Mouse (Mus musculus) left cerebral cortex, adult 11 months (tissue): Measurements from ENCODE around the gene Lrrk1.

Experiments
- DNase-seq: peaks from one replicate; pipeline ENCODE4 v3.0.0; 2022; ENCODE audit warnings: low spot score

Lrrk1 gene

GRCm38 (mm10) chr7:66225881-66226280 is 162.3 kb downstream of the Lrrk1 start:
- DNase-seq = no peak

GRCm38 (mm10) chr7:66224541-66224940 is 163.6 kb downstream of the Lrrk1 start:
- no peak for DNase-seq

DNA sequence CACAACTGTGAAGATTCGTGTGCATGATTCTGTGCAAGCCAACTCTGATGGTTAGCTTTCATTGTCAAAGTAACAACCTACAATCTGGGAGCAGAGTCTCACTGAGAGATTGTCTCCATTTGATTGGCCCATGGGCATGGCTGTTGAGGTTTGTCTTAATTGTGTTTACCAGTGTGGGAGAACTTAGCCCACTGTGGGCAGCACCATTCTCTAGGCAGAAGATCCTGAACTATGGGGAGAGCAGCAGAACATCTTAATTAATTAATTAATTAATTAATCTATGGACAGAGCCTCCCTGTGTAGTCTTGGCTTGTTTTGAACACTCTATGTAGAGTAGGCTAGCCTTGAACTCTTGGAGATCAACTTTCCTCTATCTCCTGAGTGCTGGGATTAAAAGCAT is 164.4 kb downstream of the Lrrk1 start:
- DNase-seq = no peak

GRCm38 (mm10) chr7:66222621-66223091 is 165.5 kb downstream of the Lrrk1 start:
- DNase-seq = no peak

GRCm38 (mm10) chr7:66219794-66220227 is 168.3 kb downstream of the Lrrk1 start:
- DNase-seq = no peak

DNA sequence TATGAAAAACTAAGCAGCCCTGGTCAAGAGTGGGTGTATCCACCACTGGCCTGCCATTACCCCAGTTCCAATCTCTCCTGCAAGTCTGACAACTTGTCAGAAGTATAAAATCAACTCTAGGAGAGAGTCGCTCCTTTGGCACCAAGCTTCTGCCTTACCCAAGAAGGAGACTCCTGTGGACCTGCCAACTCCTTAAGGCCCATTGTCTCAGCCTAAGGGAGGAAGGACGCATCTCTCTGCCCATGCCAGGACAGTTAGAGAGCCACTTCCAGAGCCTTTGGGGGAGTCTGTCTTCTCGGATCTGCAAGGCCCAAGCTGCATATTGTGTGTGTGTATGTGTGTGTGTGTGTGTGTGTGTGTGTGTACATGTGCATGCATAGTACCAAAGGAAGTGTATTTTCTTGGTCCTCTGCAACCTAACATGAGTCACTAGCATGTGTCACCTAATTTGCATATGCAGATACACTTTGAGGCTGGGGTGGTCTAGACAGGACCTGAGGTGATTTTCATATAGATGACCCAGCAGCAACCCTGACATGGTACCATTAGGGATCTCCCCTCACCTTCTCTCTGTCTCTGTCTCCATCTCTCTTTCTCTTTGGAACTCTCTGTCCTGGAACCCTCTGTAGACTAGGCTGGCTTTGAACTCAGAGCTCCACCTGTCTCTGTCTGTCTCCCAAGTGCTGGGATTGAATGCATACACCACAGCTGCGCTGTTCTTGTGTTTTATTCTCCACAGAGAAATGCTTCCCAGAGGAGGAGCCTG is 168.9 kb downstream of the Lrrk1 start:
- DNase-seq = no peak

DNA sequence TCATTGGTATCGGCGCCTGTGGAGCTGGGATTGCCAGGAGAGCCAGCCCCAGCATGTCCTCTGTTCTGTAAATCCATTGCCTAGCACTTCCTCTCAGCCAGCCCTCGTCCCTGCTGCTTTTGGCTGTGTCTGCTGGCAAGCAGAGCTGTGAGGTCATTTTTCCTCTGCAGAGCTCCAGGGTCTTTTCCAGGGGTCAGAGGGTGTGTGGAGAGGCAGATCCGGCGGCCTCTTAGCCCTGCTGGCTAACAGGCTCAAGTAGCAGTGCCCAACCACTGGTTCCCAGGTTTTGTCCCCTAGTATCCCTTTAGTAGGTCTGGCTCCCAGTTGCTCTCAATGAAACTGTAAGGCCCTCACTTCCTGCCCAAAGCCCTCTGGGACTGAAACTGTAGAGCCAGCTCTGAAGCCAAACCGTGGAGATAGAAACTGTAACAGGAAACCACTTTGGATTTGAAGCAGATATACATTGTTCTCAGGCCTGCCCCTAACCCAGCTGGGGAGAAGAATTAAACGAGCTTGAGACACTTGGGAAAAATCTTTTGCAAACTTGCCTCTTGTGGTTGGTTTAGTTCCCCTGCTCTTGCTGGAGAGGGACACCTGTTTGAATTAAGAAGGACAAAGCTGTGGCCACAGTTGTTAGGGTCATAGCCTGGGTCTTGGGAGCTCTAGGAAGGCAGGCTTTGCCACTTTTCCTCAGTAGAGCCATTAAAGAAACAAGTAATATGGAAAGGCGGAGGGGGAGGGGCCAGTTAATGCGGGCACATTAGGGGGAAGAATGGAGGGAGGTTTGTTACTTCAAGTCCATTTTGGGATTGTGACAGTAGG is 169.7 kb downstream of the Lrrk1 start:
- DNase-seq = no peak

- no peak for DNase-seq
Observed at GRCm38 (mm10) chr7:66217531-66218094, 170.5 kb downstream of the Lrrk1 start.

GRCm38 (mm10) chr7:66217011-66217410 is 171.1 kb downstream of the Lrrk1 start:
- DNase-seq = no peak

- DNase-seq = no peak
Observed at GRCm38 (mm10) chr7:66215911-66216310, 172.2 kb downstream of the Lrrk1 start.

GRCm38 (mm10) chr7:66214477-66214876 is 173.7 kb downstream of the Lrrk1 start:
- no peak for DNase-seq

- DNase-seq = no peak
Observed at GRCm38 (mm10) chr7:66212887-66213286, 175.3 kb downstream of the Lrrk1 start.

DNA sequence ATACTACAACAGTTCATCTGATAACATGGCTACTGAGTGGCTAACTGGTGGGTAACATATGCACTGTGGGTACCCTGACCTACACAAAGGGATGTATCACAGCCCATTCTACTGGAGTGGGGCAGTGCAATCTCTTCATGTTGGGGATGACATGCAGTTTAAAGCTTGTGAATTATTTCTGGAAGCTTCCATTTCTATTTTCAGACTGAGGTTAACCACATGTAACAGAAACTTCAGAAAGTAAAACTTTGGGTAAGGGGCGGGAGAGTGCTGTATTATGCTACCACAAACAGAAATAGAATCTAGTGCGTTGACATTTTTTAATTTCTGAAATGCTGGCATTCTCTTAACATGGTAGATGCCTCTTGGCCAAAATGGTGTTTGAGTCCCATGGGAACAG is 178.2 kb downstream of the Lrrk1 start:
- no peak for DNase-seq

- no peak for DNase-seq
Observed at GRCm38 (mm10) chr7:66201657-66202056, 186.5 kb downstream of the Lrrk1 start.

GRCm38 (mm10) chr7:66200791-66201450 is 187.2 kb downstream of the Lrrk1 start:
- no peak for DNase-seq

DNA sequence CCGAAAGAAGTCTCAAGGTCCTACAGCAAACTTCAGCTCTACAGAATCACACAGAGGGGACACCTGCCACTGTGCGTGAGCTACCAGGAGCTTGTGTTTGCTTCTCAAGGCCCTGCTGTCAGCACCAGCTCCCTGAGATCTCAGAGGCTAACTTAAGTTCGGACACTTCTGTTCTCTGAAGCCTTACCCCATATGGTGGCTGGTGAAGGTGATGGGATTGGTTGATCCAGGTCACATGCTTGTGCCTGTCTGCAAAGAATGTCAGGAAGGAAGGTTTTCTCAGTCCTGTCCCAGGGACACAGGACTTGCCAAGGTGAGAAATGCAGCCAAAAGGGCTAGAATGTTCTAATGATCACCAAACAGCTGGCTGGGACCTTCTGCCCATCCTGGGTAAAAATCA is 187.8 kb downstream of the Lrrk1 start:
- no peak for DNase-seq

DNA sequence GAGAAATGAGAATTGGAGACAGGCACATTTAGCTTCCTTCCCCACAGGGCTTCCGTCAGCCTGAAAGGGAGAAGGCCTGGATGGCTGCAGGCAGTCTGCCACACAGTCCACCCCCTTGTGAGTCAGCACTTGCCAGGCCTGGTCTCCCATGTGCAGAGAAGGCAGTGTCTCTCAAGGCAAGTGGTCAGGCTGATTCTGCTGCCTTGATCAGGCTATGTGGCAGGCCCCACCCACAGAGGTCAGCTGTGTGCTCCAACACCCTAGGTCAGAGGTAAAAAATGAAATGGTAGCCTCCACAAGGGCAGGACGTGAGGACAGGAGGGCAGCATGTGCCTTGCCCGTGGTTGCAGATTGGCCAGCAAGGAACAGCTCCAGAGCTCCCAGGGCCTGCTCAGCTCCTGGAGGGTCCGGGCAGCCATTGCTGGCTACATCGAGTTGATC is 188.7 kb downstream of the Lrrk1 start:
- DNase-seq = no peak

DNA sequence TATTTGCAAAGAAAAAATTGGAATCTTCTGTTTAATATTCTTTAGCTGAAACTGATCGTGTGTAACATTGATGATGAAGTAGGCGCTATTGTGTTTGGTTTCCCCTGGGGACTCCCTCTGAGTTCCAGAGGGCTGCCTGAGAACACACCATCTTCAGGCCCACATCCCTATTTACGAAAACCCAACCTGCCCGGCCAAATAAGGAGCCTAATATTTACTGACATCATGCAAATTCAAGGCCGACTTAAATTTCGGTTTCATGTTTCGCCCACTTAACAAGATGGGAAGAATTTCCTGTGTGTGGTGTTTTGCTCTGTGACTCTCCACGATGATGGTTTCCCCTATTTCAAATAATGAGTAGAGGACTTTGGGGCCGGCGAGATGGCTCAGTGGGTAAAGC is 189.7 kb downstream of the Lrrk1 start:
- no peak for DNase-seq

DNA sequence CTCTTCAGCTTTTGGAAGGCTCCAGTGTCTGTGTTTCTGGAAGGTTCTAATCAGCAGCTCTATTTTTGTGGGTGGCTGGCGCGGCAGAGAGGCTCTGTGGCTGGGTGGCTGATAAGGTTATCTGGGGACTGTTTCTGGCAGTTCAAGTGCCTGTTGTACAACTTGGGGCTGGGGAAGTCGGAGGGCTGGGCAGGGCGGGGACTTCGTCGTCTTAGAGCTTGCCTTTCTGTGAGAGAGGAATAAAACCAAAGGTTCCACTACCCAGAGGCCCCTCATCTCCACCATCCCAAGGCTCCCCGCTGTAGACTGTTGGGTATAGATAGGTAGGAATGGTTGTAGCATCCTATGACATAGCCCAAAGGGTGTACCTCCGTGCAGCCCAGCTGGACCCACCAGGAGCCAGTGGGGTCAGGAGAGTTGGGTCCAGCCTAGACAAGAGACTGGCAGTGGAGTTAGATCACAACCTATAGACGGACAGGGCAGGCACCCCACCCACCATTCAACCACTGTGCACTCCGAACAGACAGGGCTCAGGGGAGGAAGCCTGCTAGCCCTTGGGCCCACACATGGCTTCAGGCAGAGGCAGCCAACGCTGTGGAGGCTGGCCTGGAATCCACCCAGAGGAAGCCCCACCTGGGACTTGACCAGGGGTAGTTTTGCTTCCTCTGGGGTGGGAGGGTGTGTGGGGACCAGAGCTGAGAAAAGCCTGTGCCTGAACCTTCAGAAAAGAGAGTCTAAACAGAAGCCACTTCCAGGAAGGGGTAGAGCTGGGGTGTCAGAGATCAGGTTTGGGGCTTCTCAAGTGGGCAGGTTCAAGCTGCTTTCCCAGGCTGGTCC is 191.3 kb downstream of the Lrrk1 start:
- DNase-seq = no peak

DNA sequence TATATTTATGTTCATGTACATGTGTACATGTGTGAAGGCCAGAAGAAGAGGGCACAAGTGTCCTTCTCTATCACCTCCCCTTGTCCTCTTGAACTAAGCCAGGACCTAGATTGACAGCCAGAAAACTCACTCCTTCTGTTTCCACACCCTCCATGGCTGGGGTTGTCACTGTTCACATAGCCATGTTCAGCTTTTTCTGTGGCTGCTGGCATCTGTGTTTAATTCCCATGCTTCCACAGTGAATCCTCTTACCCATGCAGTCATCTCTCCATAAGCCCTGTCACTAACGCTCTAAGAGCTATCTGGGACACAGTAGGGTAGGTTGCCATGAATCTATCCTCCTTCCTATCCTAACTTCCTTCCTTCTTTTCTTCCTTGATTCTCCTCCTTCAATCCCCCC is 192.3 kb downstream of the Lrrk1 start:
- DNase-seq = no peak

GRCm38 (mm10) chr7:66194511-66194910 is 193.6 kb downstream of the Lrrk1 start:
- no peak for DNase-seq
